Mouse (Mus musculus) liver, postnatal 0 days (tissue): ENCODE measurements around the gene Mnx1.

Experiments used
- CTCF ChIP-seq: sonication (generic); IDR thresholded peaks from 2 replicates; pipeline ENCODE4 v1.5.1; 2016; ENCODE audit warnings: antibody characterized with exemption, low read depth
- EP300 ChIP-seq: IDR thresholded peaks from 2 replicates; pipeline ENCODE4 v1.6.1; 2016; ENCODE audit warnings: antibody characterized with exemption, low read depth, mild to moderate bottlenecking

- no peak for TF ChIP-seq EP300
- no peak for TF ChIP-seq CTCF
These were observed 2.2 kb downstream of the Mnx1 start for GRCm38 (mm10) chr5:29476021-29476420.
